Comparison of ENCODE assay signal across 14 mouse cellular contexts in the genomic region with DNA sequence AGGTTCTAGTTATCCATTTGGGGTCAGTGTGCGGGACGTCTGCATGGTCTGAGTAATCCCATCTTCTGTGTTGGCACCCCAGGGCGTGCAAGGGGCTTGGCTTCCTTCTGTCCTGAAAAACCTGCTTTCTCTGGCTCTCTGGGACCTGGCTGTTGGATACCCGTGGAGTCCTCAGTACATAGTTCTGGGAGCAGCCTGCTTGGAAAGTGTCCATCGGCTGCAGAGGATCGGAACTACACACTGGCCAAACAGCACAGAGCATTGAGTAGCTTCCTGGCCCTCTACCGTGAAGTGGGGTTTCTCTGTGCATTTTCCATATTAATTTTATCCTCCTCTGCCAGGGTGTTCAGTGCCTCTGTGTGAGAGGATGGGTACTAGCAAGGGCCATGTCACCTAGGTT.
DNase-seq lines count a peak whose midpoint lies in the region; ATAC-seq lines count a peak whose summit lies in the region.
"Had no signal": no experiment of that assay in that cellular context is flagged by ENCODE, and none has a peak within 500 bp of the region (broad histone marks: within the 10 kb centered on the region; RNA-seq: fewer than 3 reads in every experiment).

No protein-coding gene starts in this region.

- H3K4me1 ChIP-seq in heart, embryonic 11.5 days (ENCODE audit: control insufficient read depth, insufficient read depth, low read length), result peaks cover 36% of the 10 kb centered on the region
- H3K4me1 ChIP-seq in stomach, embryonic 15.5 days, result 0 out of 2 replicates have a peak, but pooled peaks cover 7% of the 10 kb centered on the region

- no peaks in the 10 kb centered on the region for H3K9me3 ChIP-seq in heart, embryonic 11.5 days (replicated peaks; ENCODE audit: control insufficient read depth, low read length)
- no peaks in the 10 kb centered on the region for H3K9me3 ChIP-seq in stomach, embryonic 15.5 days
- H3K9me3 ChIP-seq: embryonic facial prominence, embryonic 15.5 days; hindbrain, embryonic 12.5 days; liver, embryonic 12.5 days had no signal

- H3K27me3 ChIP-seq in heart, embryonic 11.5 days (ENCODE audit: control insufficient read depth, insufficient read depth, low read length), result no peaks in the 10 kb centered on the region
- H3K27me3 ChIP-seq in stomach, embryonic 15.5 days (replicated peaks), result no peaks in the 10 kb centered on the region
- H3K27me3 ChIP-seq: embryonic facial prominence, embryonic 15.5 days; hindbrain, embryonic 12.5 days; liver, embryonic 12.5 days had no signal

- intact Hi-C loops in heart, postnatal 36 days (cut with DNase I), result no loop called here
- intact Hi-C loops in left cerebral cortex, postnatal 4 days (cut with DNase I), result no loop called here
- intact Hi-C loops in heart, postnatal 10 days (cut with DNase I), result no loop called here

- no peaks in the 10 kb centered on the region for H3K36me3 ChIP-seq in heart, embryonic 11.5 days (ENCODE audit: control insufficient read depth, insufficient read depth, low read length)
- no peaks in the 10 kb centered on the region; the same call in 1 of the 2 replicates for H3K36me3 ChIP-seq in stomach, embryonic 15.5 days
- H3K36me3 ChIP-seq: liver, embryonic 12.5 days had no signal

- peak overlapping the region; percentile 33; the same call in 1 of the 2 replicates for H3K4me2 ChIP-seq in heart, embryonic 11.5 days
- no peak overlapping the region for H3K4me2 ChIP-seq in stomach, embryonic 15.5 days
- H3K4me2 ChIP-seq: embryonic facial prominence, embryonic 15.5 days; hindbrain, embryonic 12.5 days; liver, embryonic 12.5 days had no signal

- no peak for DNase-seq in heart, postnatal 36 days
- peak; percentile 4 for DNase-seq in left cerebral cortex, postnatal 4 days
- DNase-seq in left cerebral cortex, adult 8-10 months (ENCODE audit: low spot score in 2 of 2), result no peak
- peak; percentile 35 for DNase-seq in heart, postnatal 10 days
- no peak for DNase-seq in spleen, postnatal 4 days (ENCODE audit: low spot score in 2 of 2)
- DNase-seq: adrenal gland, postnatal 14 days; kidney, adult 8-10 months; layer of hippocampus, postnatal 36 days; lung, postnatal 14 days had no signal

- 31% methylated on average over 7 of the region's 7 CpGs for WGBS in heart, embryonic 11.5 days (ENCODE audit: insufficient replicate concordance)
- 38% methylated on average over 7 of the region's 7 CpGs for WGBS in stomach, embryonic 15.5 days

- H3K4me3 ChIP-seq in heart, embryonic 11.5 days (ENCODE audit: low read depth, low read length), result no peak overlapping the region
- no peak overlapping the region for H3K4me3 ChIP-seq in stomach, embryonic 15.5 days (replicated peaks)
- H3K4me3 ChIP-seq: embryonic facial prominence, embryonic 15.5 days; hindbrain, embryonic 12.5 days; liver, embryonic 12.5 days had no signal

- no peak for ATAC-seq in heart, embryonic 11.5 days (replicated peaks; ENCODE audit: insufficient number of reproducible peaks, low FRiP score, low TSS enrichment)
- 0 out of 2 replicates have a peak, but pooled peaks have one; percentile 22 for ATAC-seq in stomach, embryonic 15.5 days (ENCODE audit: insufficient read depth, low FRiP score, low read depth)
- ATAC-seq: liver, embryonic 12.5 days had no signal

- no peak overlapping the region for H3K9ac ChIP-seq in heart, embryonic 11.5 days (ENCODE audit: low read depth, low read length)
- no peak overlapping the region for H3K9ac ChIP-seq in stomach, embryonic 15.5 days
- H3K9ac ChIP-seq: embryonic facial prominence, embryonic 15.5 days; hindbrain, embryonic 12.5 days; liver, embryonic 12.5 days had no signal

- H3K27ac ChIP-seq in heart, embryonic 11.5 days (ENCODE audit: low read depth, low read length), result peak overlapping the region; percentile 38
- no peak overlapping the region for H3K27ac ChIP-seq in stomach, embryonic 15.5 days
- H3K27ac ChIP-seq: embryonic facial prominence, embryonic 15.5 days; hindbrain, embryonic 12.5 days; liver, embryonic 12.5 days had no signal

Comparison
In these comparisons a context has a peak if more than half of its experiments do, and no peak if none do; other contexts are left out.
1. DNase-seq: peak in left cerebral cortex, postnatal 4 days (single experiment) and heart, postnatal 10 days (2 of 2); none in heart, postnatal 36 days (0 of 2), left cerebral cortex, adult 8-10 months (0 of 2) and spleen, postnatal 4 days (0 of 2).